Mouse (Mus musculus) embryonic fibroblast, embryonic 13.5 days (primary cell): Measurements from ENCODE around the gene Ccdc107. TPM values are rescaled to one million over a fixed set of nuclear protein-coding genes. Genes with fewer than 3 reads are reported as not detected.
A peak's percentile ranks its signal among the peaks of the same experiment; 100 is the strongest.
"Not testable (repeated sequence)": the region's sequence is repeated elsewhere in the genome, so short reads cannot be mapped to it uniquely, and the experiment has no call there.

Experiments used
- H3K27ac ChIP-seq: 2 replicates; pipeline ENCODE4 v1.5.1; 2012; ENCODE audit warnings: low read length, control low read depth, inconsistent platforms; ENCODE audit not compliant: insufficient read depth
- H3K4me1 ChIP-seq: 2 replicates; pipeline ENCODE4 v1.6.1; 2011; ENCODE audit warnings: low read length; ENCODE audit not compliant: control insufficient read depth, insufficient read depth
- H3K4me3 ChIP-seq: 2 replicates; pipeline ENCODE4 v1.5.1; 2011; ENCODE audit warnings: mild to moderate bottlenecking, control low read depth, low read length; ENCODE audit not compliant: insufficient read depth
- CTCF ChIP-seq: IDR thresholded peaks from 2 replicates; pipeline ENCODE4 v1.5.1; 2011; ENCODE audit warnings: mild to moderate bottlenecking, control low read depth, low read length, moderate library complexity, borderline replicate concordance; ENCODE audit not compliant: insufficient read depth
- POLR2A ChIP-seq: IDR thresholded peaks from 2 replicates; pipeline ENCODE4 v1.6.1; 2011; ENCODE audit warnings: low read depth, mild to moderate bottlenecking, control low read depth, low read length, moderate library complexity
- polyA plus RNA-seq: library from polyadenylated mRNA; stranded (reverse); fragments of >200 nt; gene quantifications from 2 replicates; pipeline ENCODE4 v1.2.4, GENCODE M21; 2011; ENCODE audit warnings: low read depth; ENCODE audit not compliant: missing spikeins, insufficient read length

Gene Ccdc107
- polyA plus RNA-seq, 1 experiment, result 32.5 TPM

DNA sequence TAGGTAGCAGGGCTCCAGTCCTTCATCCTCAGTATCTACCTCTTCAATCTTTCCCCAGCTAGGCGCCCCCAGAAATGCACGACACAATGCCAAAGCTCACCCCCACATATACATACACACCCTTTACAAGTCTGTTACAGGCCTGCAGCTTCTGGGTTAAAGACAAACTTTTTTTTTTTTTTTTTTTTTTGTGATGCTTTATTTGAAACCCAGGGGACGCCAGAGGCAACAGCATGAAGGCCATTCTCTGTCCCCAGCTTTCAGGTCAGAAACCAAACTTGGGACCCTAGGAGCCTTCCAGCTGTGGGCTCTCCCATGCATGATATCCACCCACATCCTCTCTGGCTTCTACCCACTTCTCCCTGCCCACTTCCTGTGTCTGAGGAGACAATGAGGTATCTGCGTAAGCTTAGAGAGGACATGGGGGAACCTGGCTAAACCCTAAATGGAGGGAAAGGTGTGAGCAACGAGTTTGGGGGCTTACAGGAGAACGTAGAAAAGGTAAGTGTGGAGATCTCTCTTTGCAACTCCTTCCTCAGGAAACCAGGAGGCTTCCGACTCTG, 10.7 kb upstream of the Ccdc107 start:
- TF ChIP-seq POLR2A (no peak), CTCF (no peak)
- H3K27ac ChIP-seq, result no peak overlapping the region
- H3K4me3 ChIP-seq, result no peak overlapping the region
- H3K4me1 ChIP-seq, result no peaks in the 10 kb centered on the region

- Histone ChIP-seq H3K27ac (no peak overlapping the region), H3K4me1 (no peaks in the 10 kb centered on the region), H3K4me3 (no peak overlapping the region)
- no peak for TF ChIP-seq POLR2A
- no peak for TF ChIP-seq CTCF
Measured at GRCm38 (mm10) chr4:43482591-43482990, 10.1 kb upstream of the Ccdc107 start.

GRCm38 (mm10) chr4:43483535-43484091, 9.1 kb upstream of the Ccdc107 start, which contains the start of gene Sit1:
Sit1 (minus strand) TSS chr4:43483734.
- no peaks in the 10 kb centered on the region for H3K4me1 ChIP-seq
- TF ChIP-seq CTCF, result no peak
- no peak for TF ChIP-seq POLR2A
- no peak within 1 kb of the TSS for H3K27ac ChIP-seq
- H3K4me3 ChIP-seq, result no peak within 1 kb of the TSS

- not testable (repeated sequence) for H3K27ac ChIP-seq, H3K4me1 ChIP-seq, H3K4me3 ChIP-seq
Measured at GRCm38 (mm10) chr4:43485666-43486065, 7.0 kb upstream of the Ccdc107 start.

DNA sequence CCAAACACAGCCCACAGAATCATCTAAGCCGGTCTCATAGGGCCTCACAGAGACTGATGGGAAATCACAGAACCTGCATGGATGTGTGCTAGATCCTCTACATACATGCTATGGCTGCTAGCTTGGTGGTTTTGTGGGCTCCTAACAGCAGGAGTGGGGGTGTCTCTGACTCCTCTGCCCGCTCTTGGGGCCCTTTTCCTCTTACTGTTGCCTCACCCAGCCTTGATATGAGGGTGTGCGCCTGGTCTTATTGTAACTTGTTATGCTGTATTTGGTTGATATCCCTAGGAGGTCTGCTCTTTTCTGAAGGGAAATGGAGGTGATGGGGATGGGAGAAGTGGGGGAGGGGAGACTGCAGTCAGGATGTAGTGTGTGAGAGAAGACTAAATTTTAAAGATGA, 3.1 kb upstream of the Ccdc107 start:
- Histone ChIP-seq H3K27ac (no peak overlapping the region), H3K4me3 (no peak overlapping the region), H3K4me1 (no peaks in the 10 kb centered on the region)
- TF ChIP-seq CTCF, result no peak
- TF ChIP-seq POLR2A, result no peak

GRCm38 (mm10) chr4:43490801-43491200, 1.9 kb upstream of the Ccdc107 start:
- Histone ChIP-seq H3K27ac (no peak overlapping the region), H3K4me3 (no peak overlapping the region), H3K4me1 (0 out of 2 replicates have a peak, but pooled peaks cover 5% of the 10 kb centered on the region)
- TF ChIP-seq POLR2A, result no peak
- no peak for TF ChIP-seq CTCF

DNA sequence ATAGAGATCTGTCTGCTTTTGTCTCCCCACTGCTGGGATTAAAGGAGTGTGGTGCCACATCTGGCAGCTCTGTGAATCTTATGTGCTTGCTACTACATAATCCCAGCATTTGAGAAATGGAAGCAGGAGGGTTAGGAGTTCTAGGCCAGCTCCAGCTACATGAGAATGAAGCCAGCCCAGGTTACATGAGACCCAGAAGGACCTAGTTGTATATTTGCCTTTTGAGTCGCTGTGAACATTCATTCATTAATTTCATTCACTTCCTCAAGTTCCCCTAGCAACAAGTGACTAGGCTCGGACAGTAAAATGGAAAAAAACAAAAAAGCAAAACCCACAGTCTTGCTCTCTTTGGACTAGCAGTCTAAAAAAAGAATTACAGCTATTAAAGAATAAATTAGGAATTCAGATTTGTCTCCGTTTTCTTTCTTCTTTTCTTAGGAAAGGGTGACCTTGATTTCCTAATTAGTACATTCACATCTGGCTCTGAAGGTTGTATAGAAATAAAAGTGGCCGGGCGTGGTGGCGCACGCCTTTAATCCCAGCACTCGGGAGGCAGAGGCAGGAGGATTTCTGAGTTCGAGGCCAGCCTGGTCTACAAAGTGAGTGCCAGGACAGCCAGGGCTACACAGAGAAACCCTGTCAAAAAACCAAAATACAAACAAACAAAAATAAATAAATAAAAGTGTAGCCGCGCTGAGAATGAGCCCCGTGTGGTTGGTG, 439 bp upstream of the Ccdc107 start:
- H3K4me3 ChIP-seq, result no peak overlapping the region
- TF ChIP-seq CTCF (no peak), POLR2A (no peak)
- no peak overlapping the region for H3K27ac ChIP-seq
- H3K4me1 ChIP-seq, result 0 out of 2 replicates have a peak, but pooled peaks cover 5% of the 10 kb centered on the region

DNA sequence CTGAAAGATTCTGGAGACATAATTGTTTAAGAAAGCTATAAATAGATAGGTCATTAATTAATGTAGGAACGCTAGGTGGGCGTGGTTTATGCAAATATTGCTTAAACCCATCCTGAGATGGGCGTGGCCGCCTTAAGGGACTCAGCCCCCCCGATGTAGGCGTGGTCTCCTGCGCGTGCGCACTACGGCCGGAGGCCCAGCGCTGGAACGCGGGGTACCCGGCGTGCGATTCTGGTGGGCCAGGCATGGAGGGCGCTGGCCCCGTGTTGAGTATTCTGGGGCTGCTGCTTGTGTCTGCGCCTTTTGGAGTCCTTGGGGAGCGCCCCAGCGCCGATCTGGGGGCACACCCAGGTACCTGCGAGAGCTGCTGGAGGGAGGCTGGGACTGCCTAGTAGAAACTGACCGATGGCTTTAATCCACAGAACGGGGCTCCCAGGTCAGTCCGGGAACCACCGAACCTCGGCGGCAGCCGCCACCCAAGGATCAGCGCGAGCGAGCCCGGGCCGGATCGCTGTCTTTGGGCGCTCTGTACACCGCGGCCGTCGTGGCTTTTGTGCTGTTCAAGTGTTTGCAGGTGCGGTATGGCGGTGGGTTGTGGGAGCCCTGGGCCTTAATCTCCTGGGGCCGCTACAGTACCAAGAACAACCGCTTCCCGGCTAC, 616 bp downstream of the Ccdc107 start:
- TF ChIP-seq POLR2A, result peak; percentile 95
- no peak for TF ChIP-seq CTCF
- Histone ChIP-seq H3K4me3 (peak overlapping the region; percentile 83), H3K27ac (peak overlapping the region; percentile 52), H3K4me1 (0 out of 2 replicates have a peak, but pooled peaks cover 5% of the 10 kb centered on the region)

GRCm38 (mm10) chr4:43493846-43494240, 1.1 kb downstream of the Ccdc107 start:
- Histone ChIP-seq H3K4me3 (peak overlapping the region; percentile 83), H3K27ac (peak overlapping the region; percentile 52; the same call in 1 of the 2 replicates), H3K4me1 (0 out of 2 replicates have a peak, but pooled peaks cover 5% of the 10 kb centered on the region)
- TF ChIP-seq CTCF, result no peak
- TF ChIP-seq POLR2A, result no peak
